Mouse (Mus musculus) midbrain, embryonic 16.5 days (tissue): ENCODE measurements around the gene Olfr1218. TPM values are rescaled to one million over a fixed set of nuclear protein-coding genes. Genes with fewer than 3 reads are reported as not detected.
"Not testable (repeated sequence)": the region's sequence is repeated elsewhere in the genome, so short reads cannot be mapped to it uniquely, and the experiment has no call there.

Experiments
- ATAC-seq: fragments of 200-750 bp; cut with Nextera tagmentation; 2 replicates; pipeline ENCODE4 v1.8.0; 2017; ENCODE audit warnings: moderate TSS enrichment
- H3K27ac ChIP-seq: fragments of 300-500 bp; sonication (generic); 2 replicates; pipeline ENCODE4 v1.5.1; 2014; ENCODE audit warnings: mild to moderate bottlenecking, low read length, mixed read lengths
- H3K27me3 ChIP-seq: fragments of 300-500 bp; sonication (generic); 2 replicates; pipeline ENCODE4 v1.6.1; 2014; ENCODE audit warnings: low read depth, low read length, mixed read lengths; ENCODE audit not compliant: control insufficient read depth, insufficient read depth
- H3K36me3 ChIP-seq: fragments of 300-500 bp; sonication (generic); 2 replicates; pipeline ENCODE4 v1.6.1; 2014; ENCODE audit warnings: mild to moderate bottlenecking, low read length, moderate library complexity, mixed read lengths; ENCODE audit not compliant: control insufficient read depth, insufficient read depth
- H3K4me1 ChIP-seq: fragments of 300-500 bp; sonication (generic); 2 replicates; pipeline ENCODE4 v1.6.1; 2014; ENCODE audit warnings: mild to moderate bottlenecking, low read length, mixed read lengths; ENCODE audit not compliant: control insufficient read depth, insufficient read depth
- H3K4me2 ChIP-seq: fragments of 300-500 bp; sonication (generic); 2 replicates; pipeline ENCODE4 v1.6.1; 2014; ENCODE audit warnings: mild to moderate bottlenecking, low read length, mixed read lengths
- H3K4me3 ChIP-seq: fragments of 300-500 bp; sonication (generic); 2 replicates; pipeline ENCODE4 v1.5.1; 2014; ENCODE audit warnings: low read depth, mild to moderate bottlenecking, low read length, moderate library complexity, mixed read lengths
- H3K9ac ChIP-seq: fragments of 300-500 bp; sonication (generic); 2 replicates; pipeline ENCODE4 v1.6.1; 2014; ENCODE audit warnings: low read depth, low read length, mixed read lengths
- H3K9me3 ChIP-seq: fragments of 300-500 bp; sonication (generic); replicated peaks from 2 replicates; pipeline ENCODE4 v1.6.1; 2014; ENCODE audit warnings: mild to moderate bottlenecking, low read length, mixed read lengths; ENCODE audit not compliant: control insufficient read depth, poor library complexity, severe bottlenecking
- WGBS: fragments of 180-500 bp; shearing (Covaris S2); extraction: QIAGEN DNeasy Blood & Tissue Kit; methylation state at CpG from one replicate; pipeline ENCODE4 v1.1.7; 2014; 5-methylcytosine and 5-hydroxymethylcytosine counted together
- polyA plus RNA-seq: library from polyadenylated mRNA; unstranded; fragments of >200 nt; fragmentation: Nextera tagmentation; extraction: Ambion mirVana; gene quantifications from 2 replicates; pipeline ENCODE4 v1.2.1, GENCODE M21; 2015

Gene Olfr1218
- not detected in 2 replicates for polyA plus RNA-seq

DNA sequence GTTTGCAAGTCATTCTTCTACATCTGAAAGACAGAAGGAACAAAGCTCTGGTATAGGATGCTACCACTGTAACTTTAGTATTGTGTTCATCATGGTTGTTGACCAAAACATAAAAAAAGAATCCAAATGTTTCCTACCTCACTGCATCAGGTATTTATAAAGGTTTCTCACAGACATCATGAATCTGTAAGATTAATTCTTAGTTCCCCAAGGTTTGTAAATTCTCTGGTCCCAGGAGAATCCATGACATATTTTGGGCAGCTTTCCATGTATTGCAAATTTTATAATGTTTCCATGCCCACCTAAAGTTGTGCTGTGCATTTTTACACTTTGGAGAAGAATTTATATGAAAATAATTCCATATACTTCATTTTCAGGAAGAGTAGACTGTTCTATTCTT is at the start of gene Olfr1218:
Gene Olfr1218, minus strand, starts transcription at position 101 of the 400 bp plus-strand sequence.
- no peak for ATAC-seq
- no peak within 1 kb of the TSS for H3K27ac ChIP-seq

GRCm38 (mm10) chr2:89106735-89107134 is 45.7 kb upstream of the Olfr1218 start, which contains the start of gene Olfr1220:
TSS of gene Olfr1220 (minus strand) at chr2:89106835.
- WGBS: 80% methylated on average over 3 of the region's 3 CpGs
- Histone ChIP-seq H3K4me1 (no peaks in the 10 kb centered on the region), H3K4me2 (no peak within 1 kb of the TSS), H3K27ac (no peak within 1 kb of the TSS), H3K27me3 (no peaks in the 10 kb centered on the region), H3K36me3 (no peaks in the 10 kb centered on the region), H3K4me3 (no peak within 1 kb of the TSS), H3K9me3 (no peaks in the 10 kb centered on the region), H3K9ac (no peak within 1 kb of the TSS)
- ATAC-seq: no peak

More for the DNA sequence above, at the start of gene Olfr1218:
- Histone ChIP-seq H3K36me3 (no peaks in the 10 kb centered on the region), H3K4me3 (no peak within 1 kb of the TSS), H3K4me1 (no peaks in the 10 kb centered on the region), H3K27me3 (no peaks in the 10 kb centered on the region), H3K9me3 (no peaks in the 10 kb centered on the region), H3K4me2 (no peak within 1 kb of the TSS), H3K9ac (no peak within 1 kb of the TSS)

DNA sequence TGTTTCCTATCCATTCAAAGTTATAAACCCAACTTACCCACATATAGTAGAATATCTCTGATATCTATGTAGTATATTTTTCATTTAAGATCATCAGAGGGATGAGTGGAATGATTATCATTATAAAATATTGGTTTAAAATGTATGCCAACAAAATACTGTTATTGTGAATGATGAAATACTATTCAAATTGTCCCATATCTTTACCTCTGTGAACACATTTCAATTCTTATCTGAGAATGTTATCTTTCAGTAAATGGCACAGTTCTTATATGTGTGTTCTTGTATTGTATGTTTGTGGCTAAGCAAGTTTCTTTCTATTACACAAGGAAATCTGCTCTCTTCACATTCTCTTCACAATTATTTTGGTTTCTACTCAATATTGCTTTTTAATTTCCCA is 44.7 kb upstream of the Olfr1218 start:
- Histone ChIP-seq H3K4me1 (no peaks in the 10 kb centered on the region), H3K4me3 (no peak overlapping the region), H3K9me3 (no peaks in the 10 kb centered on the region), H3K27me3 (no peaks in the 10 kb centered on the region), H3K4me2 (no peak overlapping the region), H3K27ac (no peak overlapping the region), H3K36me3 (no peaks in the 10 kb centered on the region), H3K9ac (no peak overlapping the region)
- ATAC-seq: no peak

GRCm38 (mm10) chr2:89093848-89094247 is 32.9 kb upstream of the Olfr1218 start:
- H3K4me2 ChIP-seq: no peak overlapping the region
- H3K4me3 ChIP-seq: no peak overlapping the region
- H3K4me1 ChIP-seq: no peaks in the 10 kb centered on the region
- H3K27ac ChIP-seq: no peak overlapping the region
- H3K9ac ChIP-seq: no peak overlapping the region
- WGBS: 92% methylated on average over 1 of the region's 1 CpGs
- H3K27me3 ChIP-seq: no peaks in the 10 kb centered on the region
- no peaks in the 10 kb centered on the region for H3K9me3 ChIP-seq
- no peak for ATAC-seq
- H3K36me3 ChIP-seq: no peaks in the 10 kb centered on the region

- Histone ChIP-seq H3K9me3 (no peaks in the 10 kb centered on the region), H3K4me1 (no peaks in the 10 kb centered on the region), H3K27ac (no peak within 1 kb of the TSS), H3K9ac (no peak within 1 kb of the TSS), H3K4me2 (no peak within 1 kb of the TSS), H3K36me3 (no peaks in the 10 kb centered on the region), H3K4me3 (no peak within 1 kb of the TSS), H3K27me3 (no peaks in the 10 kb centered on the region)
- ATAC-seq: no peak
- 63% methylated on average over 1 of the region's 1 CpGs for WGBS
Observed at GRCm38 (mm10) chr2:89083413-89083812, 22.4 kb upstream of the Olfr1218 start, which contains the start of gene Olfr1219. TSS of gene Olfr1219 (minus strand) at chr2:89083513.

DNA sequence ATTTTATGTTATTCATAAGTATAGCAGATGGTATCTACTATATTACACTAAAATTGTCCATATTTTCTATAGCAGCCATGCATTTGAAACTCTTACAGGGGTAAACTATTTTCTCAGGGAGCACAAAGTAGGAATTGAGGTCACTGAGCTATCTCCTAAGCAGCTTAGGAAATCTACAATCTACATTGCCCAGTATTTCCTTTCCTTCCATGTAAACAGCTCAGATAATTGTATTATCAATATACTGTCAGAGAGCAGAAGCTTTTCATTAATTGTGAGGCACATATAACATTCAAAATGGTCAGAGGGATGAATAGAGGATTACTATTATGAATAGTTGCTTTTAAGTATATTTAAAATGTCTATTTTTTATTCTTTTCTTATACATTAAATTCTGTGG is 20.5 kb upstream of the Olfr1218 start:
- H3K4me2 ChIP-seq: no peak overlapping the region
- no peak for ATAC-seq
- no peak overlapping the region for H3K9ac ChIP-seq
- no peaks in the 10 kb centered on the region for H3K4me1 ChIP-seq
- no peaks in the 10 kb centered on the region for H3K36me3 ChIP-seq
- H3K27ac ChIP-seq: no peak overlapping the region
- no peaks in the 10 kb centered on the region for H3K9me3 ChIP-seq
- H3K27me3 ChIP-seq: no peaks in the 10 kb centered on the region
- H3K4me3 ChIP-seq: no peak overlapping the region

GRCm38 (mm10) chr2:89031965-89032364 is 29.0 kb downstream of the Olfr1218 start, which contains the start of gene Olfr1217:
TSS of gene Olfr1217 (minus strand) at chr2:89032065.
- Histone ChIP-seq H3K9me3 (no peaks in the 10 kb centered on the region), H3K4me3 (no peak within 1 kb of the TSS), H3K9ac (no peak within 1 kb of the TSS), H3K27ac (no peak within 1 kb of the TSS), H3K4me1 (no peaks in the 10 kb centered on the region), H3K4me2 (no peak within 1 kb of the TSS), H3K27me3 (no peaks in the 10 kb centered on the region), H3K36me3 (no peaks in the 10 kb centered on the region)
- WGBS: 77% methylated on average over 2 of the region's 2 CpGs
- no peak for ATAC-seq

GRCm38 (mm10) chr2:89021436-89021835 is 39.6 kb downstream of the Olfr1218 start:
- H3K4me1 ChIP-seq, ATAC-seq, H3K27ac ChIP-seq, H3K9ac ChIP-seq, H3K4me2 ChIP-seq, H3K36me3 ChIP-seq, H3K9me3 ChIP-seq, H3K4me3 ChIP-seq, H3K27me3 ChIP-seq: not testable (repeated sequence)
- WGBS: 81% methylated on average over 3 of the region's 3 CpGs

DNA sequence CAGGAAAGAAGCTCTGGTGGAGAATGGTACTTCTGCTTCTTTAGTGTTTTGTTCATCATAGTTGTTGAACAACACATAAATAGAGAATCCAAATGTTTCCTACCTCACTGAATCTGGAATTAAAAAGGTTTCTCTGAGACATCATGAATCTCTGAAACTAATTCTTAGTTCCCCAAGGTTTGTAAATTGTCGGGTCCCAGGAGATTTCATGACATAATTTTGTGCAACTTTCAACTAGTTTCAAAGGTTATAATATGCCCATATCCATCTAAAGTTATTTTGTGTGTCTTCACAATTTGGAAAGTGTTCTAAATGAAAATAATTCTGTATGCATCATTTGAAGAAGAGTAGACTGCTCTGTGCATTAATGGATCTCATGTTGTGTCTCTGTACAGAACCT is 42.7 kb downstream of the Olfr1218 start, which contains the start of gene Olfr1216:
Gene Olfr1216, minus strand, starts transcription at position 101 of the 400 bp plus-strand sequence.
- H3K27me3 ChIP-seq: no peaks in the 10 kb centered on the region
- H3K27ac ChIP-seq: no peak within 1 kb of the TSS
- H3K4me2 ChIP-seq: no peak within 1 kb of the TSS
- no peak within 1 kb of the TSS for H3K4me3 ChIP-seq
- WGBS: 87% methylated on average over 1 of the region's 1 CpGs
- no peaks in the 10 kb centered on the region for H3K9me3 ChIP-seq
- ATAC-seq: no peak
- no peak within 1 kb of the TSS for H3K9ac ChIP-seq
- no peaks in the 10 kb centered on the region for H3K36me3 ChIP-seq
- H3K4me1 ChIP-seq: no peaks in the 10 kb centered on the region
